Mouse (Mus musculus): ENCODE measurements around the gene Men1.

DNA sequence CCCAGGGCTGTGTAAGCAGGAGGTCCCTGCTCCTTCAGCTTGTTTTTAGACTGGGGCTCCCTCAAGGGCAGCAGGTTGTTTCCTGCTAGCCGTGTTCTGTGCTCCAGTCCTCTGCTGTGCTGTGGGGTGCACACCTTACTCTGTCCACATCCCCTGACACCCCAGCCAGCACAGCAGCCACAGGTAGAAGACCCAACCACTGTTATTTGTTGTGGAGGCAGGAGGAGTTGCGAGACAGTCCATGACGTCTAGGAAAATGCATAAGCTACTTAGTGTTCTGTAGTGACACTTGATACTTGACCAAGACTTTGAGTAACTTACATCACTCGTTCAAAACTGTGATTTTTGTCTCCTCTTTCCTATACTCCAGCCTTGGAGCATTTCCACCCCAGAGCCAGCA is 35.8 kb upstream of the Men1 start:
- TF ChIP-seq CTCF (conservative IDR thresholded peaks at IDR 0.05; ENCODE audit: low read length), result no peak
- TF ChIP-seq POU5F1 (IDR thresholded peaks at IDR 0.05; ENCODE audit: borderline replicate concordance, low read length), result no peak

Measured in E14TG2a.4 (cell line).